Mouse (Mus musculus) v-Abl transformed pro-B cells (cell line): ENCODE measurements at regions not wholly inside any gene's neighbourhood (a gene's known extent, or its start where the extent isn't known, plus 50 kb on each side); places are given as distances from the start of the nearest gene placed in this dataset.
"Not testable (repeated sequence)": the region's sequence is repeated elsewhere in the genome, so short reads cannot be mapped to it uniquely, and the experiment has no call there.

Source experiments
- in situ Hi-C, 2 experiments: fragments of 400-800 bp; cut with MboI; formaldehyde crosslinking; loops; one replicate each; pipeline ENCODE4 v1.15.1; 2025; ENCODE audit not compliant: unreplicated experiment in 2 of 2

DNA sequence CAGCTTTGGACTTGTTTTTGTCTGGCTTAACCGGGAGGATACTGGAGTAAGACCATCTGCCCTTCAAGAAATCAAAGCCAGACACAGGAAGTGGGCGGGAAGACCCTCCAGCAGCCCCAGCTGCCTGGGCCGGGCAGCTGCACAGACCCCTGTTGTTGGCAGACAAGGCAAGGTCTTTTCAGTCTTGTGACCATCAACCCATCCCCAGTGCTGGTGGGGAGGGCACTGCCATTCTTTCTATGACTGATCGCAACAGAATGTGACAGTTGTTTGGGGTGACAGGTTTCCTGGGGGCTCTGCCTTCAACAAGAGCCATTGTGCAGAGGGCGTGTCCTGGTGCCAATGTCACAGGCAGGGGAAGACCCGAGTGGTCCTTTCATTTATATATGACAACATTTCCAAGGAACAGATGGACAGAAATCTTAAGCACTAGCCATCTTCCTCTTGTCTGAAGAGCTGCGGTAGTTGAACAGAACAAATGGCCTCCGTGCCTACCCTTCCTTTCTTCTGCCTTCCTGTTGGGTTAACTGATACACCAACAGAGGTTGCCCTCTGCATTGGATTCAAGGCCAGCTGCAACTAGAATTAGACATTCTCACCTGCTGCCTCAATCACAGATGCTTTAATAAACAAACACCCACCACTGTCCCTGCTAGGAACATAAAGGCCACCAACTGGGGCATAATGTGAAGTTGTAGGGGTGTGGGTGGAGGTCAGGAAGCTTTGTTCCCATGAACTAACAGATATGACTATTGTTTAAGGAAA is 217.0 kb upstream of the Btg1 start:
- in situ Hi-C loops: no loop called here

GRCm38 (mm10) chr10:96400793-96401192 is 216.0 kb upstream of the Btg1 start:
- in situ Hi-C loops: no loop called here

DNA sequence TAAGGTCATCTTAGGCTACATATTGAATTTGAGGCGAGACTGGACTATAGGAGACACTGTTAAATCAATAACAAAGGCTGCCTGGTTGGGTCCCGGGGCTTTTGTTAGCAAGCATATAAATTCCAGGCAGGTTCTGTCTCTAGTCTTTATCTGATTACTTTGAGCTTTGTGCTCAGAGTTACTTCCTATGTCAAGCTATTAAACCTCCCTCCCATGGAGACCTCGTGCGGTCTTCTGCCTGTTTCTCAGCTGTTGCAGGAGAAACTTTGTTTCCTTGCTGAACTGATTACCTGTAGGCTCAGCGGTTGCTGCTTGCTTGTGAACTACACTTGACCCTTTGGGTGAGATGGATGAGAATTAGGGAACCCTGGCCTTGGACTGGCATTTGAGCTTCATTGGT is 210.5 kb upstream of the Btg1 start:
- in situ Hi-C loops: no loop called here

DNA sequence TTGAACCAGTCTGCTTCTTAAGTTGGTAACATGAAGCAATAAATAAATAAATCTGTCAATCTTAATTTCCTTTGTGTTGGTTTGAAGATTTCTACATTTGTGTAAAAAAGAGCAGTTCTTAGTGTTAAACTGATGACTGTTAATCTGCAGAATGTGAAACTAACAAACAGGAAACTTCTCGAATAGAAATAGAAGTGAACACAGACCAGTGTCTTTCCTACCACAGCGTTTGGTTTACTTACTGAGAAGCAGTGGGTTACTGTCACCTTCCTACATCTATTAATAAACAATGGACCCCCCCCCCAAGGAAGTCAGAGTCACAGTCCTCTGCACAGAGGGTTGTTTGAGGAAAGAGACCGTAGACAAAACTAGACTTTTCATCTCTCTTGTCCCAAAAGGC is 209.0 kb upstream of the Btg1 start:
- in situ Hi-C loops: no loop called here

GRCm38 (mm10) chr10:96408250-96408649 is 208.6 kb upstream of the Btg1 start:
- in situ Hi-C loops: no loop called here

- in situ Hi-C loops: no loop called here
Measured at GRCm38 (mm10) chr10:96410028-96410427, 206.8 kb upstream of the Btg1 start.

- in situ Hi-C loops: loop anchor here in 1 of 2 experiments (5.0 kb wide), 1 partner anchor 197 kb away; no protein-coding TSS in a partner anchor
Measured at GRCm38 (mm10) chr10:96414807-96415206, 202.0 kb upstream of the Btg1 start.

DNA sequence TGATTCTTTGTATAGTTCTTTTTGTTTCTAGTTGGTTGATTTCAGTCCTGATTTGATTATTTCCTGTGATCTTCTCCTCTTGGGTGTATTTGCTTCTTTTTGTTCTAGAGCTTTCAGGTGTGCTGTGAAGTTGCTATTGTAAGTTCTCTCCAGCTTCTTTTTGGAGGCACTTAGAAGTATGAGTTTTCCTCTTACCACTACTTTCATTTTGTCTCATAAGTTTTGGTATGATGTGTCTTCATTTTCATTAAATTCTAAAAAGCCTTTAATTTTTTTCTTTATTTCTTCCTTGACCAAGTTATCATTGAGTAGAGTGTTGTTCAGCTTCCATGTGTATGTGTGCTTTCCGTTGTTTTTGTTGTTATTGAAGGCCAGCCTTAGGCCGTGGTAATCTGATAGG is 195.3 kb upstream of the Btg1 start:
- in situ Hi-C loops: not testable (repeated sequence)

DNA sequence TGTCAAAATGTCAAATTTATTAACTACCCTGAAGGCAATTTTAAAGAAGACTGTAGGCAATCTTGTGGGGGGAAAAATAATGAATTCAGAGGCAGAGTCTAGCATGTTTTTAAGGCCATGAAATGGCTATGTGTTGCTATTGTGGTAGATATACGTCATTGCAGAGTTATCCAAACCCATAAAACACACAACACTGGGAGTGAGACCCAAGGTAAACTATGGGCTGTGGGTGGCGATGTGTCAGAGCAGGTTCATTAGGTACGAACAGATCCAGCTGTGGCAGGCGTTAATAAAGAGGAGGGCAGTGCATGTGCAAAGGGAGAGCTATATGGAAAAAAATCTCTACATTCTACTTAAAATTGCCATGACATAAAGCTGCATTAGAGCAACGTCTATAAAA is 189.4 kb upstream of the Btg1 start:
- in situ Hi-C loops: no loop called here

GRCm38 (mm10) chr10:96430142-96430541 is 186.7 kb upstream of the Btg1 start:
- in situ Hi-C loops: no loop called here

DNA sequence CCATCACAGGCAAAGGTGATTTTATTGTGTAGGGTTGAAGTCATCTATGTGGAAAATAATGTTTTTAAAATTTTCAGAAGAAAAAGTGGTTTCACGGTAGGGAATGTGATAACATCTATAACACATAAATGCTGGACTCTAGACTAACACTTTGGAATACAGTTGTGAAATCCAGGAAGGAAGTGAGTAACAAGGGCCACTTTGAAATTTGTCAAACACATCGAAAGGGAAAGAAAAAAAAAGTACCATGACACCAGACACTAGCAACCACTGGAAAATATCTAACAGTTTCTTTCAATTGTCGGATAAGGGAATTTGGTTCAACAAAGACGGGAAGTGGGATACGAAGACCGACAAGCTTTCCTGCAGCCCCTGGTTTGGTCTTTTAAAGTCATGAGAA is 181.7 kb upstream of the Btg1 start:
- in situ Hi-C loops: no loop called here

DNA sequence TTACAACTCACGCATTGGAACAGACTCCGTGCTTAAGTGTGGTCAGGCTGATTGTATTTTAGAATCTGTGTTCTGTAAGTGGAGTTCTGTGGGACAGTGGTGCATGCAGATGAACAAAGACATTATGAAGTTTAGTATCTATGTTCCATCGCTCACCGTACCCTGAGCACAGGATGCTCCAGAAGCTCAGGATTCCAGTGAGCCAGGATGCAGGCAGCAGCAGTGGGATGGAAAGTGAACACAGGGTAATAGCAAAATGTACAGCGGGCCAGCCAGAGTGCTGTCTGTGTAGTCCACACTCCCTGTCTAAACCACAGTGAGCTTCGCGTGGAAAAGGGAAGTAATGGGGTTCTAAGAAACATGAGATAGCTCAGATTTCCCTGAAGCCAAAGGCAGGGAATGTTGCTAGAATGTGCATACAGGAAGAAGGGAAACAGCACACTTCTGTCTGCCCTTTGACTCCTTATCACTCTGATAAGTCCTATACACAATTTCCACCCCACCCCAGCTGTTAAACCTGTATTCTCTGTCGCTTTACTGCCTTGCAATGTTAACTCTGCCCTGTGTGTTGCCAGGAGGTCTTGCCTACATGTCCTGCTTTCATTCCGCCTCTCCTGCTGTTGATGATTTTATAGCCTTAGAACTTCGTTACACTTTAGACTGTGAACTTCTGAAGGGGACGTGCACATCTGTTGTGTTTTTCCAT is 178.3 kb upstream of the Btg1 start:
- in situ Hi-C loops: no loop called here

DNA sequence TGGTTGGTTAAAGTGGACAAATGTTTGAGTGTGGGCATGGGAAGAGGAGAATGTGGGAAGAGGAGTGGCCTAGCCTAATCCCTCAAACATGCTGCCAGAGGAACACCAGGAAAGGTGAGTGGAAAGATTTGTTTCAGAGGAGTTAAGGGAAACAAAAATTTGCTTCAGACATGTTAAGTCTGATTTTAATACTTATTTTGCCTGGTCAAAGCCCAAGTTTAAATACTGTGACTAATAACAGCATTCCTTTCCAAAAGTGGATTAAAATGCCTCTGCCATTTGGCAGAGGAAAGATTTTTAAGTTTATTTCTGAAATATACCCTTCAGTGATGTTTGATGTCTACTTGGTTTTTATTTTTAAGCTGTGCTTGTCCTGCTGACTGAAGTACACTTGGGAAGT is 174.6 kb upstream of the Btg1 start:
- in situ Hi-C loops: no loop called here

- in situ Hi-C loops: no loop called here
Measured at GRCm38 (mm10) chr10:96450266-96450665, 166.5 kb upstream of the Btg1 start.

DNA sequence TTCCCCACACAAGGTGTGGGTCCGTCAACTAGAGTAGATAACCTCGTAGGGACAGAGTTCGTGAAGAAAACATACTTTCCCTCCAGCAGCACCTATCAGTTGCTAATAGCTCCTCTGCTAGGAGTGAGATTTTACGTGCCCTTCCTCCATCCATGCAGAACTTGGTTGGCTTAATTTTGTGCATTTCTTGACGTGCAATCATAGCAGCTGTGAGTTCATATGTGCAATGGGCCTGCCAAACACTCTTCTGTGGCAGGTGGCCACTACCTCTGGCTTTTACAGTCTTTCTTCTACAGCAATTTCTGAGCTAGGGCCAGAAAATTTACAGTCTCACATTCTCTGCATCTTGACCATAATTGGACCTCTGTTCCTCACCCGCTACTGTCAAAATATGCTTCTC is 161.9 kb upstream of the Btg1 start:
- in situ Hi-C loops: no loop called here

- in situ Hi-C loops: no loop called here
Measured at GRCm38 (mm10) chr10:96458551-96458950, 158.3 kb upstream of the Btg1 start.

DNA sequence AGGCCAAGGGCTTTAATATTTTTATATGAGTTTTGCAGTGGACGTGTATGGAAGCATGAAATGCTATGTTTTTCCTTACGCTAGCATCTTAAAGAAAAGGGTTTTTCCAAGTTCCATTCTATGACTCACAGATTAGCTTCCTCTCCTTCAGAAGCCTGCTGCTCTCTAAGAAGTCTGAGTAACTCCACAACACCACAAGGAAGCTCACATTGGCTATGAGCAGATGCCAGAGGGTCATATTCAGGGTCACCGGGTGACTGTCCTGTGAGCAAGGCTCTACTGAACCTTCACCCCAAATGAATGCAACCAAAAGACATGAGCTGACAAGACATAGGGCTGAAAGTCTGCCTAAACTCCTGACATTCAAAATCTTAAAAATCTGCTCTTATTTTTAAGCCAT is 157.6 kb upstream of the Btg1 start:
- in situ Hi-C loops: no loop called here

DNA sequence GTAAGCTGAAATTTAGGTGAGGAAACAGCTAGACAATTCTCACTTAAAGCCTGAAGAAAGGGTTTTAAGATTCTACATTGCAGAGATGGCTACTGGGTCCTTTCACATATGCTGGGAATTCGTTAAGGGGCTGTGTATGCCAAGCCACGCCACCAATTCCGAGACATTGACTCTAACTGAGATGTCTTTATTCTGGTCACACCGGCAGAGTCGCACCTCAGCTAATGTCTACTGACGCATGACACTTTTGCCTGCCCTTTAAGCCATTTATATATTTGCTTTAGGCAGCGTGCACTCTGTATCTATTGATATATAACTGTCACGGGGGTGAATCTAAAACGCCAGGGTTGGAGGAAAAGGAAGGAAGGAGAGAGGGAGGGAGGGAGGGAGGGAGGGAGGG is 156.7 kb upstream of the Btg1 start:
- in situ Hi-C loops: no loop called here

DNA sequence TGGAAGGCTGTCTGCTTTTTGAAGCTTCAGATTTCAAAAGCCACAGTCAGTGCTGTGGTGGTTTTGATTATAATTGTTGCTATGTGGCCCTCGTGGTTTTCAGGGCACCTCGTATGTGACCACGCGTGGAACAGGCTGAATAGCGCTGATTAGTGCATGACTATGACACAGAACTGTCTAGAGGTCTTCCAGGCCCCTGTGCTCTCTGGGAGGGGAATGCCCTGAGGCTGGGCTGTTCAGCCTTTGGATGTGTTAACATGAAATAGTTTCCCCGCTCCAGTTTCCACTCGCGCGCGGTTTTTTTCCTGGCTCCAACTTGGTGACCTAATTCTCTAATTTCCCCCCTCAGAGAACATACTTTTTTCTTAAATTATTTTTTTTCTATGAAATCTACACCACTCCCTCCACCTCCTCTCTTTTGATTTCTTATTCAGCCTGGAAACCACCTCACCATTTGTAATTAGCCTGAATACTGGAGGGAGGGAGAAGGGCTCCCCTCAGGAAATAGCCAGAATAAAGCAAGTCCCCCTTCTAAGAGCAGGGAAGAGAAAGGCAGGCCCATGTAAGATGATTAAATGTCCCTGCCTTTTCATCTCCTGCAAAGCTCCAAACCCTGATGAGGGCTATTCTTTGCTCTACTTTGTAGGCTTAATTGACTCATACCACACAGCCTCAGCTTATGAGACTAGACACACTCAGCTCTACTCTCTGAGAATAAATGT is 156.0 kb upstream of the Btg1 start:
- in situ Hi-C loops: no loop called here

GRCm38 (mm10) chr10:96465967-96466366 is 150.8 kb upstream of the Btg1 start:
- in situ Hi-C loops: no loop called here

GRCm38 (mm10) chr10:96466845-96467244 is 150.0 kb upstream of the Btg1 start:
- in situ Hi-C loops: no loop called here

DNA sequence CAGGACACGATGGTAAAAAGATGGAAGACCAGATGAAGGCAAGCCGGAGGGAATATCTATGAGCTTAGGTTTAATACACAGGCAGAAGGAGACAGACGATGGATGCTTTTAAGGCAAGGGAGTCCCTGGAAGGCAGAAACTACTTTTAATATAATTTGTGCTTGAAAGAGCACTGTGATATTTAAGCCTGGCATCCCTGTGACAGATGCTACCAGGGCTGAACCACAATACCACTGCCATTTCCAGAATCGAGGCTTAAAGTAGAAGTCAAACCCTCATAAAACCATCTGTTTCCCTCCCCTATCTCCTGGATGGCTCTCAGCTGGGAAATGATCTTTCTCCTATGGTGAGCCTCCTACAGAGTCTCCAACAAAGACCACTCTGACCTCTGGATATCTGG is 149.1 kb upstream of the Btg1 start:
- in situ Hi-C loops: no loop called here
